Mouse (Mus musculus) forebrain, embryonic 14.5 days (tissue): ENCODE measurements around the gene Pfdn2. TPM values are rescaled to one million over a fixed set of nuclear protein-coding genes. Genes with fewer than 3 reads are reported as not detected.

Experiments used
- ATAC-seq: fragments of 200-750 bp; cut with Nextera tagmentation; 2 replicates; pipeline ENCODE4 v1.8.0; 2017; ENCODE audit warnings: mild to moderate bottlenecking, moderate library complexity
- DNase-seq: peaks from one replicate; pipeline ENCODE4 v3.0.0-alpha.2; 2015; ENCODE audit warnings: low spot score
- H3K27ac ChIP-seq: fragments of 300-500 bp; sonication (generic); 2 replicates; pipeline ENCODE4 v1.5.1; 2014; ENCODE audit warnings: low read depth, mild to moderate bottlenecking, control low read depth, low read length, moderate library complexity
- H3K27me3 ChIP-seq: fragments of 300-500 bp; sonication (generic); replicated peaks from 2 replicates; pipeline ENCODE4 v1.6.1; 2014; ENCODE audit warnings: low read length, control low read depth, mixed read lengths; ENCODE audit not compliant: control insufficient read depth, insufficient read depth
- H3K36me3 ChIP-seq: fragments of 300-500 bp; sonication (generic); 2 replicates; pipeline ENCODE4 v1.6.1; 2014; ENCODE audit warnings: low read length, control low read depth; ENCODE audit not compliant: control insufficient read depth, insufficient read depth
- H3K4me1 ChIP-seq: fragments of 300-500 bp; sonication (generic); 2 replicates; pipeline ENCODE4 v1.6.1; 2014; ENCODE audit warnings: antibody characterized with exemption, low read length, control low read depth; ENCODE audit not compliant: control insufficient read depth, insufficient read depth
- H3K4me2 ChIP-seq: fragments of 300-500 bp; sonication (generic); 2 replicates; pipeline ENCODE4 v1.6.1; 2014; ENCODE audit warnings: mild to moderate bottlenecking, control low read depth, low read length
- H3K4me3 ChIP-seq: fragments of 300-500 bp; sonication (generic); 2 replicates; pipeline ENCODE4 v1.5.1; 2014; ENCODE audit warnings: low read depth, low read length, control low read depth
- H3K9ac ChIP-seq: fragments of 300-500 bp; sonication (generic); 2 replicates; pipeline ENCODE4 v1.6.1; 2014; ENCODE audit warnings: mild to moderate bottlenecking, low read length, control low read depth, moderate library complexity
- H3K9me3 ChIP-seq: fragments of 300-500 bp; sonication (generic); replicated peaks from 2 replicates; pipeline ENCODE4 v1.6.1; 2016; ENCODE audit warnings: low read length, control low read depth, mixed read lengths; ENCODE audit not compliant: control insufficient read depth
- WGBS: fragments of 180-500 bp; shearing (Covaris S2); extraction: QIAGEN DNeasy Blood & Tissue Kit; methylation state at CpG from one replicate; pipeline ENCODE4 v1.1.7; 2014; 5-methylcytosine and 5-hydroxymethylcytosine counted together
- polyA plus RNA-seq: library from polyadenylated mRNA; unstranded; fragments of >200 nt; fragmentation: Nextera tagmentation; extraction: Ambion mirVana; gene quantifications from 2 replicates; pipeline ENCODE4 v1.2.1, GENCODE M21; 2014

Pfdn2 gene
- polyA plus RNA-seq, 1 experiment from 2014 or later, result 78.3 TPM

GRCm38 (mm10) chr1:171361106-171362103 is 15.9 kb downstream of the Pfdn2 start:
- Histone ChIP-seq H3K9ac (peak overlapping the region; percentile 60), H3K36me3 (peaks cover 22% of the 10 kb centered on the region), H3K9me3 (no peaks in the 10 kb centered on the region), H3K4me3 (peak overlapping the region; percentile 48), H3K4me1 (peaks cover 8% of the 10 kb centered on the region), H3K27me3 (no peaks in the 10 kb centered on the region), H3K4me2 (peak overlapping the region; percentile 84), H3K27ac (peak overlapping the region; percentile 55)
- ATAC-seq (peak; percentile 83), DNase-seq (peak; percentile 91)
- whole genome bisulfite sequencing, result 39% methylated on average over 16 of the region's 16 CpGs

GRCm38 (mm10) chr1:171365934-171366333 is 20.5 kb downstream of the Pfdn2 start:
- Histone ChIP-seq H3K4me3 (no peak overlapping the region), H3K9me3 (no peaks in the 10 kb centered on the region), H3K4me1 (peaks cover 3% of the 10 kb centered on the region), H3K9ac (no peak overlapping the region), H3K27ac (no peak overlapping the region), H3K36me3 (no peaks in the 10 kb centered on the region), H3K4me2 (no peak overlapping the region), H3K27me3 (no peaks in the 10 kb centered on the region)
- DNase-seq, result no peak
- no peak for ATAC-seq
- WGBS, result 60% methylated on average over 7 of the region's 7 CpGs

- ATAC-seq, result no peak
- no peak for DNase-seq
- H3K9ac ChIP-seq, result no peak within 1 kb of the TSS
- no peaks in the 10 kb centered on the region; the same call in 1 of the 2 replicates for H3K4me1 ChIP-seq
- no peaks in the 10 kb centered on the region for H3K27me3 ChIP-seq
- no peak within 1 kb of the TSS for H3K27ac ChIP-seq
- no peaks in the 10 kb centered on the region for H3K9me3 ChIP-seq
- no peak within 1 kb of the TSS for H3K4me3 ChIP-seq
- WGBS, result 37% methylated on average over 20 of the region's 20 CpGs
- H3K4me2 ChIP-seq, result no peak within 1 kb of the TSS
- no peaks in the 10 kb centered on the region for H3K36me3 ChIP-seq
Observed at GRCm38 (mm10) chr1:171369845-171370556, 24.5 kb downstream of the Pfdn2 start, which contains the start of gene Nectin4. Nectin4 (plus strand) TSS chr1:171370099.

- Histone ChIP-seq H3K9me3 (no peaks in the 10 kb centered on the region), H3K27ac (no peak overlapping the region), H3K4me2 (no peak overlapping the region), H3K27me3 (no peaks in the 10 kb centered on the region), H3K9ac (no peak overlapping the region), H3K4me3 (no peak overlapping the region), H3K4me1 (no peaks in the 10 kb centered on the region), H3K36me3 (no peaks in the 10 kb centered on the region)
- ATAC-seq (no peak), DNase-seq (no peak)
- WGBS, result 39% methylated on average over 3 of the region's 3 CpGs
Observed at GRCm38 (mm10) chr1:171372880-171373279, 27.4 kb downstream of the Pfdn2 start.

GRCm38 (mm10) chr1:171373946-171374345 is 28.5 kb downstream of the Pfdn2 start:
- H3K9me3 ChIP-seq, result no peaks in the 10 kb centered on the region
- ATAC-seq, result no peak
- no peaks in the 10 kb centered on the region for H3K36me3 ChIP-seq
- DNase-seq, result no peak
- no peak overlapping the region for H3K27ac ChIP-seq
- no peak overlapping the region for H3K4me2 ChIP-seq
- H3K27me3 ChIP-seq, result no peaks in the 10 kb centered on the region
- 2% methylated on average over 3 of the region's 4 CpGs for WGBS
- H3K9ac ChIP-seq, result no peak overlapping the region
- no peaks in the 10 kb centered on the region for H3K4me1 ChIP-seq
- no peak overlapping the region for H3K4me3 ChIP-seq

- H3K9ac ChIP-seq, result no peak overlapping the region
- H3K36me3 ChIP-seq, result no peaks in the 10 kb centered on the region
- no peak overlapping the region for H3K27ac ChIP-seq
- no peaks in the 10 kb centered on the region; the same call in 1 of the 2 replicates for H3K4me1 ChIP-seq
- ATAC-seq, result no peak
- H3K4me3 ChIP-seq, result no peak overlapping the region
- 45% methylated on average over 9 of the region's 9 CpGs for WGBS
- DNase-seq, result no peak
- H3K4me2 ChIP-seq, result no peak overlapping the region
- H3K9me3 ChIP-seq, result no peaks in the 10 kb centered on the region
- H3K27me3 ChIP-seq, result peaks cover under 1% of the 10 kb centered on the region
Observed at GRCm38 (mm10) chr1:171375646-171376097, 30.2 kb downstream of the Pfdn2 start.

GRCm38 (mm10) chr1:171378298-171378697 is 32.8 kb downstream of the Pfdn2 start:
- H3K4me2 ChIP-seq, result no peak overlapping the region

GRCm38 (mm10) chr1:171379935-171380599 is 34.6 kb downstream of the Pfdn2 start:
- Histone ChIP-seq H3K9ac (peak overlapping the region; percentile 46), H3K27me3 (peaks cover 5% of the 10 kb centered on the region), H3K36me3 (no peaks in the 10 kb centered on the region), H3K4me3 (peak overlapping the region; percentile 17), H3K4me2 (peak overlapping the region; percentile 47), H3K9me3 (no peaks in the 10 kb centered on the region), H3K27ac (no peak overlapping the region), H3K4me1 (no peaks in the 10 kb centered on the region; the same call in 1 of the 2 replicates)
- DNase-seq, result peak; percentile 88
- ATAC-seq, result peak; percentile 82
- 3% methylated on average over 31 of the region's 31 CpGs for WGBS

More at GRCm38 (mm10) chr1:171378298-171378697, 32.8 kb downstream of the Pfdn2 start:
- Histone ChIP-seq H3K4me3 (no peak overlapping the region), H3K36me3 (no peaks in the 10 kb centered on the region), H3K9me3 (no peaks in the 10 kb centered on the region), H3K9ac (no peak overlapping the region), H3K27me3 (peaks cover 5% of the 10 kb centered on the region), H3K27ac (no peak overlapping the region), H3K4me1 (no peaks in the 10 kb centered on the region; the same call in 1 of the 2 replicates)
- ATAC-seq (no peak), DNase-seq (no peak)
- WGBS, result 91% methylated on average over 6 of the region's 6 CpGs
